Mouse (Mus musculus) kidney, postnatal 10 days (tissue): Measurements from ENCODE around the gene Myo7a.

Source experiments
- DNase-seq: peaks from one replicate; pipeline ENCODE4 v3.0.0; 2021; ENCODE audit warnings: mixed read lengths

The Myo7a gene

DNA sequence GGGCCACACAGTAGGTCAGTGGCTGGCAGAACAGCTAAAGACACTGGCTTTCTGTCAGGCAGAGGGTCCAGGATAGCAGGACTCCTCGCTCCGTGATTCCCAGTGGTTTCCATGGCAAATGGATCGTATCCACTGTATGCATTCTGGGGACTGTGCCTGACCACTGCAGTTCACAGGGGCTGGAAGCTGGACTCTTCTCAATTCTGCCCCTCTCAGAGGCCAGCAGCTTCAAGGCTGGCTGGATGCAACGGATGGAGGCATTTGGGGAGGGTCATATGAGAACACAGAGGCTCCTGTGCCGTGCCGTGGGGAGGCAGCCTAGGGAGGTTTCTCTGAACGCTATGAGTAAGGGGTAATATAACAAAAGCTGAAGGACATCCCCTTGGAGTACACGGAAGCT, 22.9 kb upstream of the Myo7a start:
- no peak for DNase-seq

DNA sequence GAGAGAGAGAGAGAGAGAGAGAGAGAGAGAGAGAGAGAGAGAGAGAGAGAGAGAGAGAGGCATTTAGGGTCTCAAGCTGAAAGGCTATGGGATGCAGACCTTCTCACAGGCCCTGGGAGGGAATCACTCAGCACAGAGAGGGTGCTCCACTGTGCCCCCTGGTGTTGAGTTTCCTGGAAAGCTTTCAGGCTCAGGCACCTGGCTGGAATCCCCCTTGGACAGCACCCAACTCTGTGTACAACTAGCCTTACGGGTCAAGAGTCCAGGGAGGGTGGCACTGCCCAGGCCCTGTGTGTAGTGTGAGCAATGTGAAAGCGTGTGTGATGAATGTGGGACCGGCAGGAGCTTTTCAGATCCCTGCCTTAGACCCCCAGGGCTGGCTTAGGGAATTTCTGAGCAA, 21.9 kb upstream of the Myo7a start:
- peak; percentile 87 for DNase-seq

- no peak for DNase-seq
Observed at GRCm38 (mm10) chr7:98140597-98140996, 21.3 kb upstream of the Myo7a start.

GRCm38 (mm10) chr7:98139216-98139615, 19.9 kb upstream of the Myo7a start:
- DNase-seq = no peak

GRCm38 (mm10) chr7:98137995-98138394, 18.7 kb upstream of the Myo7a start:
- DNase-seq = no peak

- DNase-seq = no peak
Observed at GRCm38 (mm10) chr7:98137583-98137982, 18.3 kb upstream of the Myo7a start.

DNA sequence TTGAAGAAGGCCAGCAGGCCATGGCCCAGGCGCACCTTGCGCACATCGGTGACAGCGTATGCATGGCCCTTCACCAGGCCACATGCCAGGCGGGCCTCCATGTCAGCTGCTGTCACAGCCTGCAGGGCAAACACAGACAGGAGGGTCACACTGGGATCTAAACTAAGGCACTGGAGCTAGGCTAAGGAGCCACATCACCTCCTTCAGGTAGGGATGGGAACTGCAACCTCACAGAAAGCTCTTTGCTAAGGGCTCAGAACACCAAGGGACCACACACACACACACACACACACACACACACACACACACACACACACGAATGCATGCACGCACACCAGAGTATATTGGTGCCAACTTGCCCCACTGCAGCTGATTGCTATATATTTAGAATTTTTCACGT, 12.4 kb upstream of the Myo7a start:
- no peak for DNase-seq

- peak; percentile 77 for DNase-seq
Observed at GRCm38 (mm10) chr7:98125473-98125872, 6.1 kb upstream of the Myo7a start.

- DNase-seq = no peak
Observed at GRCm38 (mm10) chr7:98124701-98125100, 5.4 kb upstream of the Myo7a start.

GRCm38 (mm10) chr7:98121673-98122072, 2.3 kb upstream of the Myo7a start:
- no peak for DNase-seq

- DNase-seq = no peak
Observed at GRCm38 (mm10) chr7:98121241-98121640, 1.9 kb upstream of the Myo7a start.

GRCm38 (mm10) chr7:98120325-98120724, 1.0 kb upstream of the Myo7a start:
- peak; percentile 86 for DNase-seq

DNA sequence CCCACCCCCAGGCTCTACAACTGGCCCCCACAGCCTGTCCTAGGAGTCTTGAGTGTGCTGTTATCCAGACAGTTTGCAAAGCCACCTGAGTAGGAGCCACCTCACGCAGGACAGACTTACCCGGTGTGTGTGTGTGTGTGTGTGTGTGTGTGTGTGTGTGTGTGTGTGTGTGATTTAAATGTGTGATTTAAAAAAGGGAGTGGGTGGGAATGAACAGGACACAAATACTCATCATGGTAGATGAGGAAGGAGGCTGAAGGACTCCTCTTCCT, 573 bp upstream of the Myo7a start:
- no peak for DNase-seq

DNA sequence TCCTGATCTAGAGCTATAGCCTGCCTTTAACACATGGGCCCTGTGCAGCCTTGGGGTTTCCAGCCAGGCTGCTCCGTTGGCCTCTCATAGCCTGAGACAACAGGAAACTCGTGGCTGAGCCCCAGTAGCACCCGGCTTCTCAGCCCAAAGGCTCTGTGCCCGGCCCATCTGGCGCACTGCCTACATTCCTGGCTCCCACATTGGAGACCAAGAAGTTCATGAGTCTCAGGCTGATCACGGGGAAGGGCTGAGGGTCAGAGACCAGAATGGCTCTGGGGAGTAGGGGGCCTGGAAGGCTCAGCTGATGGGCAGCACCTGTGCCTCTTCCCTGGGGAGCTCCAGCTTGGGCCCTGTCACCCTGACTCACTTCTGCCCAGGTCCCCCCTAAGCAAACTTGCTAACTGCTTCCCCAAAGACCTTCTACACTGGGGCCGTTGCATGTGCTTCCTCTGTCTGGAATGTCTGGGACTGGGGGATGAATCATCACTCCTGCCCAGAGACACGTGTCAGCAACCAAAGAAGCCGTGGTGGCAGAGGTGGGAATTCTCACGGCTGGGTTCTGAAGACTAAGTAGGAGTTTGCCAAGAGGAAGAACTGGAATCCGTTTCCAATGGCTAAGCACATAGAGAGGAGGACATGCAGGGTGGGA, 2.2 kb downstream of the Myo7a start:
- peak; percentile 93 for DNase-seq

GRCm38 (mm10) chr7:98114656-98115055, 4.7 kb downstream of the Myo7a start:
- no peak for DNase-seq

DNA sequence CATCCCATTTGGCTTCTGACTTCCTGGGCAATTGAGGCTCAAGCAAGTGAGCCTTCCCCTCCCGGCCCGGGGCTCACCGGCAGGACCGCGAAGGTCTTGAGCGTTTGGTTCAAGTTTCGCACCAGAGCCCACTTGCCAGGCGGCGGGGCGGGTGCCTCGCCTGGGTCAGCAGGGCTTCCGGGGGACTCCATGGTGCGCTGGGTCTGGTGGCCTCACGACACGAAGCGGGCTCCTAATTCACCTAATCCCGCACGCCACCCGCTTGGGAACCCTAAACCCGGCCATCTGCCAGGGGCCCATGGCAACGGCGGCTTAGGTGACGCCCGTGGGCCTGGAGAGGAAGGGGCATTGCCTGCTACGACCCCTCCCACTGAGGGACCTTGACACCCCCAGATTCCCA, 8.1 kb downstream of the Myo7a start:
- no peak for DNase-seq

DNA sequence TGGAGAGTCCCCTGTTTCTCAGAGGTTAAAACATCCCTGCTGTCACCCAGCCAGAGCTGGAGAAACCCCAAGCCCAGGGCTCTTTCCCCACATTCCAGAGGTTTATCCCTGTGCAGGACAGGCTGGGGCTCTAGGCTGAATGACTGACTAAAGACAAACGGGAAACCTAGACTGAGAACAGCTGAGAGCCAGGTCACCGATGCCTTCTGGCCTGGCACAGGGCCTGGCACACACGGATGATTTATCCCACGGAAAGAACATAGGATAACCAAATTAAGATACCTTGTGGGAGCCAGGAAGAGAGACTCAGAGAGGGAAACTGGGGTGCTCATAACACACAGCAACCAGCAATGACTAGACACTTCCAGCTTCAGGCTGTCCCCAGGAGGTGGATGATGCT, 9.6 kb downstream of the Myo7a start:
- no peak for DNase-seq

DNA sequence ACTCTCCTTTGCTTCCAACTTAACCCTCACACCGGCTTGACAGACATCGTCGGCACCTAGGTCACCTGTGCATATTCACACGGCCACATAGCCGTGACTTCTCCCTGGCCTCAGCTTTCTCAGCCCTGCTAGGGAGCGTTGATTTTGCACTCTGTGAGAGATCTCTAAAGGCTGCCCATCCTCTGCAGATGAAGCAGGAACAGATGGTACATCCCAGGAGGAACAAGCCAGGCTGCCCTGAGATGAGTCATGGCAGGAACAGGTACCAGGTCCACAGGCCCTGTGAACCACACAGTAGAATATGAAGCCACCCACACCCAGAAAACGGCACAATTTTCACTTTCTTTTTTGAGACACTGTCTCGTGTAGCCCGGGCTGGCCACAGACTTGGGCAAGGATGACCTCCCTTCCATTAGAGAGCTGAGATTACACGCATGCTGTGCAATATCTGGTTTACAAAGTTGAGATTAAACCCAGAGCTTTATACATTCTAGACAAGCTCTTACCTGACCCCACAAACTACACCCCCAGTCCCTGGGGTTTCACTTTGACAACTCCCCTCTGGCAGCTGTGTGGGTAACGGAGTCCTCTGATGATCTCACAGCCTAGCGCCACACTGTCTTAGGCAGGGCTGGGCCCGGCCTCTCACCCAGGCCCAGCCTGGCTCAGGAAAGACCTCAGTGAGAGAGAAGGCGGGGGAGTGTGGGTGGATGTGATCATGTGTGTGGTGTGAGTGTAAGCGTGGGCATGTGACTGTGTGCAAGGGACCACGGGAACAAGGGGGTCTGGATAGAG, 10.5 kb downstream of the Myo7a start:
- DNase-seq = no peak

DNA sequence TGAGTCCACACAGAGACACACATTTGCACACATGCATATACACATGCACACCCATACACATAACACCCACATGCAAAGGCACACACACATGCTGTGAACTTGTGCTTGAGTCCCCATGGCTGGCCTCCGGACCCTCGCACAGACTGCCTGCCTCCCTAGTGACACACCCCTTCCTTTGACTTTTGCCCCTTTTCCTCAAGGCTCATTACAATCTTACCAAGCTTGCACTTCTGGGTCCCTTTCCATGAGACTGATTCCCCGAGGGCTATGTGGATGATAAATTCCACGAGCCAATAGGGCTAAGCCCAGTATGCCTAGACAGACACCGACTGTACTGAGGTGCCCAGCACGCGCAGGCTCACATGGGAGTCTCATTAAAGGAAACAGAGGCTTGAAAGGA, 13.1 kb downstream of the Myo7a start:
- DNase-seq = no peak

DNA sequence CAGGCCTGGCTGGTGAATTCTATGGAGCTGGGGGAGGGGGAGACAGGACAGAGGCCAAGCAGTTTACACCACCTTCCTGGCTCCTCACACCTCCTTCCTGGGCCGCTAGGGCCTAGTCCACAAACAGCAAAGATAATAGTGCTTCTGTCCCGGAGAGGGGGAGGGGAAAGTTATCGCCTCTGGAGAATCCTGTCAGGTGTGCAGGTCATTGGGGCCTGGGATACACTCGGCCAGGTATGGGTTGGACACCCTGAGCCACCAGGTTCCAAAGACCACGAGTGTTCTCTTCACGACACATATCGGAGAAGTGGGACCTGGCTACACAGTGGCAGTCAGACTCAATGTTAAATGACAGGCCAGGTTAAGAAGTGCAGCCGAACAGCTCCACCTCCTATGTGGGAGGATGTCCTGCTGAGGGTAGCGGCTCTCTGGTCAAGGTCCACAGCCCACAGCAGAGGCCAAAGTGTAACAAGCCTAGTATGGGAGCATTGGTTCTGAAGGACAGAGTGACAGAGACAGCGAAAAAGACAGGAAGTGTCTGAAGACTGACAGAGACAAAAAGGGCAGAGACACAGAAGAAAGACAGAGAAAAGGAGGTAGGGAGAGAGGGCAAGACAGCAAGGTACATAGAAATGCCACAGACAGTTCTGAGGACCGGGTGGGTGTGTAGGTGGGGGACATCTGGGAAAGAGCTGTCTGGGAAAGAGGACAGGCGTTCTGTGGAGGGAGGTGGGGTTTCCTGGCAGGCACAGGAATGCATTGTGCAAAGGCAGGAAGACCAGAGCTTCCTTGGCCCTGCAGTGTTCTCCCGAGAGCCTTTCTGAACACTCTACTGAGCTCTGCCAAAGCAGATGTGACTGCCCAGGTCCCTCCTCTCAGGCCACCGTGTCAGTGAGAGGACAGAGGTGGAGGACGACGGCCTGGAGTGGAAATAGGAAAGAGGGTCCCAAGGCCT, 14.6 kb downstream of the Myo7a start:
- DNase-seq = peak; percentile 67

GRCm38 (mm10) chr7:98103942-98104292, 15.4 kb downstream of the Myo7a start:
- DNase-seq = no peak

DNA sequence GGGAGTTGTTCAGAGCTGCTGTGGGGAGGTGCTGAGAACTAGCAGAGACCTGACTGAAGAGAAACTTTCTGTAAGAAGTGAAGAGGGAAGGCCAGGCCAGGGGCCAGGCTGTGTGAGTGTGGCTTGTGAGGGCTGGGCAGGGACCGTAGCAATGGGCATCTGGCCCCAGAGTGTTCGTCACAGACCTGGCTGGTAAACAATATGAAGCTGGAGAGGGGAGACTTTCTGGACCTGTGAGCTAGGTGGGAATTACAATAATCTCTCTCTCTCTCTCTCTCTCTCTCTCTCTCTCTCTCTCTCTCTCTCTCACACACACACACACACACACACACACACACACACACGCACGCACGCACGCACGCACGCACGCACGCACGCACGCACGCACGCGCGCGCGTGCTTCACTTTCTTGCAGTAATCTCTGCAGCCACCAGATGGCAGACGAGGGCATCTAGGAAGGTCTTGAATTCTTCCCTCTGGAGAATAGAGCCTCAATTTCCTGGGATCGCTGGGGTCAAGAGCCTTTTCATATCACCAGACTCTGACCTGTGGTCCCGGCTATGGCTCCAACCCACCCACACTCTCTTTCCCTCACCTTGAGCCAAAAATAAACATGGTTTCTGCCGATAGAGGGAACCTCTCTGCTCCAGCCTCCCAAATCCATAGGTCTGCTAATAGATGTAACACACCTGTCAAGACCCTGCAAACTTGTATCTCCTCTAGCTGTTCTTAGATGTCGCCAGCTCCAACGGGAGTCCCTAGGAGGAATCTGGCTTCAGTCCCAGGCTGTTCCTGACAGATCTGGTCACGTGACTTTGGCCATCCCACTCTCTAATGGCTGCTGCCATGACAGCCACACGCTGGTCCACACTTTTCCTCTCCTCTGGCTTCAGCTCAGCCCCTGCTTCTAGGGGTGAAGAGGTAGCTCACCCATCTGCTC, 16.1 kb downstream of the Myo7a start:
- DNase-seq = peak; percentile 91

DNA sequence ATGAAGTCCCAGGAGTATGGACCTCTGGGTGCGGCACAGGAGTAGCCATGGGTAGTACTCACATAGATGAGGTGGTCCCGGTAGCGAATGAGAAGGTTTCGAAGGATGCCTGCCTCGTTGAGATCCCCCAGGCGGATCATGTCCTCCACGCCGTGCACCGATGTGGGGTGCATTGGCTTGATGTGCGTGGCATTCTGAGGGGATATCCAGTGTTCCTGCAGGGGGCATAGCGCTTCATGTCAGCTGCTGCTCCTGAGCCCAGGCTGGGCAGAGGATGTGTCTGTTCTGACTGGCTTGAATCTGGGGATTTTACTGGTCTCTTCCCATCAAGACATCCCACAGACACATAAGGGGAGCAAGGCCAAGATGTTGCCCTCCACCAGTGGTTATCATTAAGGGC, 16.8 kb downstream of the Myo7a start:
- no peak for DNase-seq
